In the genomic region with DNA sequence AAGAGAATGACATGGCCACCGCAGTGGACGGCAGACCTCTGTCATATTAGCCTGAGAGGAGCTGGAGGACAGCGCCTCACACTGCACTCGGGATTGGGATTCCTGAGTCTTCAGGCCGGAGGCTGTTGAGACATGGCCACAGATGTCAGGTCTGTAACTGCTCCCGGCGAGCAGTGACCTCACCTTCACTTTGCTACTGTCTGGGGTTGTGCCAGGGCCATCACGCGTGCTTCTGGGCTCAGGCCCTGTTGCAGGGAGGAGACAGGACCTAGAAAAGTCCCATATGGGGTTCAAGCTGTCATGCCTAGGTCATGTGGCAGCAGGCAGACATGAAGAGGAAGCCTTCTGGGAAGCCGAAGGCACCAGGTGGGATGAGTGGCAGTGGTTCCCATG, we compare ENCODE assay signal across 21 mouse cellular contexts. TPM values are rescaled to one million over a fixed set of nuclear protein-coding genes. Genes with fewer than 3 reads are reported as not detected.
DNase-seq lines count a peak whose midpoint lies in the region; ATAC-seq and TF ChIP-seq lines count a peak whose summit lies in the region.
"Had no signal": no experiment of that assay in that cellular context is flagged by ENCODE, and none has a peak within 500 bp of the region (broad histone marks: within the 10 kb centered on the region; RNA-seq: fewer than 3 reads in every experiment).

No protein-coding gene starts in this region.

- no peaks in the 10 kb centered on the region for H3K27me3 ChIP-seq in hindbrain, embryonic 13.5 days
- H3K27me3 ChIP-seq in hindbrain, embryonic 16.5 days (replicated peaks; ENCODE audit: control insufficient read depth, insufficient read depth, low read length): no peaks in the 10 kb centered on the region
- H3K27me3 ChIP-seq: forebrain, embryonic 12.5 days; heart, embryonic 15.5 days; intestine, embryonic 15.5 days had no signal

- no peak overlapping the region for H3K4me2 ChIP-seq in hindbrain, embryonic 13.5 days
- no peak overlapping the region for H3K4me2 ChIP-seq in hindbrain, embryonic 16.5 days (ENCODE audit: low read length)
- H3K4me2 ChIP-seq: forebrain, embryonic 12.5 days; heart, embryonic 11.5 days; heart, embryonic 15.5 days; intestine, embryonic 15.5 days had no signal

- peaks cover 52% of the 10 kb centered on the region for H3K4me1 ChIP-seq in hindbrain, embryonic 13.5 days (replicated peaks)
- H3K4me1 ChIP-seq in hindbrain, embryonic 16.5 days (ENCODE audit: control insufficient read depth, insufficient read depth, low read depth, low read length): peaks cover 11% of the 10 kb centered on the region

- H3K4me3 ChIP-seq in gastrocnemius, adult 2 months: no peak overlapping the region
- no peak overlapping the region for H3K4me3 ChIP-seq in hindbrain, embryonic 13.5 days
- no peak overlapping the region for H3K4me3 ChIP-seq in hindbrain, embryonic 16.5 days (ENCODE audit: low read length)
- H3K4me3 ChIP-seq: forebrain, embryonic 12.5 days; heart, embryonic 15.5 days; intestine, embryonic 15.5 days had no signal

- WGBS in hindbrain, embryonic 13.5 days: 96% methylated on average over 10 of the region's 10 CpGs
- WGBS in hindbrain, embryonic 16.5 days: 87% methylated on average over 10 of the region's 10 CpGs

- 0 out of 2 replicates have a peak overlapping the region, but pooled peaks have one; percentile 39 for H3K9ac ChIP-seq in hindbrain, embryonic 13.5 days
- H3K9ac ChIP-seq in hindbrain, embryonic 16.5 days (ENCODE audit: low read depth, low read length): no peak overlapping the region
- H3K9ac ChIP-seq: forebrain, embryonic 12.5 days; heart, embryonic 15.5 days; intestine, embryonic 15.5 days had no signal

- no peak for TF ChIP-seq CTCF in gastrocnemius, adult 2 months (IDR thresholded peaks at IDR 0.05)

- no peaks in the 10 kb centered on the region for H3K9me3 ChIP-seq in hindbrain, embryonic 13.5 days
- H3K9me3 ChIP-seq in hindbrain, embryonic 16.5 days (ENCODE audit: control insufficient read depth, low read length): no peaks in the 10 kb centered on the region
- H3K9me3 ChIP-seq: forebrain, embryonic 12.5 days; G1E; heart, embryonic 15.5 days; intestine, embryonic 15.5 days had no signal

- H3K27ac ChIP-seq in gastrocnemius, adult 2 months: peak overlapping the region; percentile 10; the same call in 1 of the 2 replicates
- H3K27ac ChIP-seq in hindbrain, embryonic 13.5 days: peak overlapping the region; percentile 18; the same call in 1 of the 2 replicates
- no peak overlapping the region for H3K27ac ChIP-seq in hindbrain, embryonic 16.5 days (ENCODE audit: low read depth, low read length)
- H3K27ac ChIP-seq: forebrain, embryonic 12.5 days; heart, embryonic 15.5 days; intestine, embryonic 15.5 days had no signal

- DNase-seq in adrenal gland, postnatal 14 days: peak; percentile 54
- no peak for DNase-seq in adrenal gland, postnatal 10 days
- DNase-seq in gastrocnemius, adult 2 months: peak; percentile 45
- DNase-seq in gastrocnemius, adult 18-20 months (ENCODE audit: low spot score): no peak
- DNase-seq in MN1 (ENCODE audit: low spot score): peak; percentile 63
- DNase-seq in urinary bladder, adult 2 months (ENCODE audit: low spot score): no peak
- DNase-seq: B cell, adult 2 months; cerebellum, adult 2 months; cerebellum, postnatal 36 days; gastrocnemius, postnatal 25 days; heart, postnatal 14 days; kidney, adult 18-20 months had no signal

- ATAC-seq in hindbrain, embryonic 13.5 days (ENCODE audit: low FRiP score): no peak
- no peak for ATAC-seq in hindbrain, embryonic 16.5 days
- ATAC-seq: CD4-positive, CD25-positive, alpha-beta regulatory T cell, adult 4 months; forebrain, embryonic 16.5 days; intestine, embryonic 15.5 days had no signal

- intact Hi-C loops in gastrocnemius, adult 2 months (cut with DNase I): loop anchor here (5.0 kb wide), 2 partner anchors 53 to 192 kb away; no protein-coding TSS in a partner anchor

- peaks cover 67% of the 10 kb centered on the region for H3K36me3 ChIP-seq in hindbrain, embryonic 13.5 days
- H3K36me3 ChIP-seq in hindbrain, embryonic 16.5 days (ENCODE audit: control insufficient read depth, insufficient read depth, low read length): peaks cover 13% of the 10 kb centered on the region; the same call in 1 of the 2 replicates

RNA-seq across cellular contexts. Expression of a gene that starts 19.7 kb away (rescaled TPM):
- total RNA-seq in adrenal gland, postnatal 14 days (2021): 11.8 and 12.0 TPM in 2 replicates
- 10 to 100 TPM in 1 of 2 experiments, 1 to 10 TPM in 1; 9.4 to 12.7 TPM for total RNA-seq in adrenal gland, postnatal 10 days (2021)
- total RNA-seq in gastrocnemius, adult 2 months (2021): 1 to 10 TPM; 5.8 to 6.2 TPM
- total RNA-seq in gastrocnemius, adult 18-20 months (2021): 1 to 10 TPM; 4.9 to 5.9 TPM
- 36.6 and 36.9 TPM in 2 replicates for polyA plus RNA-seq in hindbrain, embryonic 13.5 days (2015; fragmentation: Nextera tagmentation; extraction: Ambion mirVana)
- polyA plus RNA-seq in hindbrain, embryonic 16.5 days (2015; fragmentation: Nextera tagmentation; extraction: Ambion mirVana): 29.7 and 32.9 TPM in 2 replicates
- polyA plus RNA-seq in urinary bladder, adult 2 months (2012; rRNA removed): 7.0 and 8.4 TPM in 2 replicates

RNA-seq across cellular contexts. Expression of a gene that starts 31.0 kb away (rescaled TPM):
- total RNA-seq in adrenal gland, postnatal 14 days (2021): 2,967 and 3,254 TPM in 2 replicates
- 1,000 to 10,000 TPM; 2,913 to 2,936 TPM for total RNA-seq in adrenal gland, postnatal 10 days (2021)
- total RNA-seq in gastrocnemius, adult 2 months (2021): 100 to 1,000 TPM; 365 to 571 TPM
- total RNA-seq in gastrocnemius, adult 18-20 months (2021): 100 to 1,000 TPM; 452 to 583 TPM
- 17,657 and 17,716 TPM in 2 replicates for polyA plus RNA-seq in hindbrain, embryonic 13.5 days (2015; fragmentation: Nextera tagmentation; extraction: Ambion mirVana)
- polyA plus RNA-seq in hindbrain, embryonic 16.5 days (2015; fragmentation: Nextera tagmentation; extraction: Ambion mirVana): 11,512 and 13,219 TPM in 2 replicates
- 5,740 and 7,458 TPM in 2 replicates for polyA plus RNA-seq in urinary bladder, adult 2 months (2012; rRNA removed)

RNA-seq across cellular contexts. Expression of a gene that starts 58.0 kb away (rescaled TPM):
- 86.0 and 91.0 TPM in 2 replicates for total RNA-seq in adrenal gland, postnatal 14 days (2021)
- 10 to 100 TPM; 77.5 to 98.6 TPM for total RNA-seq in adrenal gland, postnatal 10 days (2021)
- 10 to 100 TPM; 31.5 to 32.0 TPM for total RNA-seq in gastrocnemius, adult 2 months (2021)
- 10 to 100 TPM; 29.0 to 40.6 TPM for total RNA-seq in gastrocnemius, adult 18-20 months (2021)
- 33.1 and 35.8 TPM in 2 replicates for polyA plus RNA-seq in hindbrain, embryonic 13.5 days (2015; fragmentation: Nextera tagmentation; extraction: Ambion mirVana)
- 19.7 and 23.8 TPM in 2 replicates for polyA plus RNA-seq in hindbrain, embryonic 16.5 days (2015; fragmentation: Nextera tagmentation; extraction: Ambion mirVana)
- 21.4 and 49.1 TPM in 2 replicates for polyA plus RNA-seq in urinary bladder, adult 2 months (2012; rRNA removed)

Comparison
In these comparisons a context has a peak if more than half of its experiments do, and no peak if none do; other contexts are left out.
1. DNase-seq: peak in adrenal gland, postnatal 14 days (single experiment), gastrocnemius, adult 2 months (single experiment) and MN1 (single experiment); none in adrenal gland, postnatal 10 days (single experiment), gastrocnemius, adult 18-20 months (single experiment) and urinary bladder, adult 2 months (single experiment).